Mouse (Mus musculus) retina, postnatal 7 days (tissue): ENCODE results near the gene Aak1.
A peak's percentile ranks its signal among the peaks of the same experiment; 100 is the strongest.

Experiments used
- DNase-seq: peaks from one replicate; pipeline ENCODE4 v3.0.0-alpha.2; 2012; ENCODE audit warnings: low read depth, low spot score

Aak1 gene

DNA sequence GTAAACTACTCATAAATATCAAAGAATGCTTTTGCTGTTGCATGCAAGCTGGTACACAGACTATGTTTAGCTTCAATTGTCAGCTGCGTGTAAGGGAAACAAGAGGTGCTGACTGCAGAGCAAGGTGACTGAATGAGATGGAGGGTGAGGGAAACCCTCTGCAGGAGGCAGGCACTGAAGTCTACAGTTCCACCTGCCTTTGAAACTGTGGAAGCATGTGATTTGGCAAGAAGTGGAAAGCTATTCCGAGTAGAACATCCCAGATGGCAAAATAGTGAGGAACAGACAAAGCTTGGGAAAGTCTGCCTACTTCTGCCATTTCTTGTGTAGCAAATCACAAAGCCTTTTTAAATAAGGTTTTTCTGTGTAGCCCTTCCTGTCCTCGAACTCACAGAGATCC is 106.4 kb downstream of the Aak1 start:
- DNase-seq: no peak

DNA sequence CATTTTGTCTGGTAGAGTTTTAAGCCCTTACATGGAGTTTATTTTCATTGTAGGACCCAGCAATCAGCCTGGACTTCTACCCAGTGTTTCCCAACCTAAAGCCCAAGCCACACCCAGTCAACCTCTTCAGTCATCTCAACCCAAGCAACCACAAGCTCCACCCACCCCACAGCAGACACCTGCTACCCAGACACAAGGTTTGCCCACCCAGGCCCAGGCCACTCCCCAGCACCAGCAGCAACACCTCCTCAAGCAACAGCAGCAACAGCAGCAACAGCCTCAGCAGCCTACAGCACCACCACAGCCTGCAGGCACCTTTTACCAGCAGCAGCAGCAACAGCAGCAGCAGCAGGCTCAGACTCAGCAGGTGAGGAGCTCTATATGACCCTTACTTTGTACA is 106.9 kb downstream of the Aak1 start:
- no peak for DNase-seq

DNA sequence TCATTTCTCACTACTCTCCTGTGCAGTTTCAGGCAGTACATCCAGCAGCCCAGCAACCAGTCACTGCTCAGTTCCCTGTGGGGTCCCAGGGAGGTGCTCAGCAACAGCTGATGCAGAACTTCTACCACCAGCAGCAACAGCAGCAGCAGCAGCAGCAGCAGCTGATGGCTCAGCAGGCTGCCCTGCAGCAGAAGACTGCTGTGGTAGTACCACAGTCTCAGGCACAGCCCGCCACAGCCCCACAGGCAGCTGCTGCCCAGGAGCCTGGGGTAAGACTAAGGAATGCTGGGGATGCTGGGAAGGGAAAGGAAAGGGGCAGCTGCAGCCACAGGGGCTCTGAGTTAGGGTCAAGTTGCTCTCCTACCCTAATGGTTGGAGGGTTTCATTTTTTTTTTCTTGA is 109.7 kb downstream of the Aak1 start:
- DNase-seq: no peak

DNA sequence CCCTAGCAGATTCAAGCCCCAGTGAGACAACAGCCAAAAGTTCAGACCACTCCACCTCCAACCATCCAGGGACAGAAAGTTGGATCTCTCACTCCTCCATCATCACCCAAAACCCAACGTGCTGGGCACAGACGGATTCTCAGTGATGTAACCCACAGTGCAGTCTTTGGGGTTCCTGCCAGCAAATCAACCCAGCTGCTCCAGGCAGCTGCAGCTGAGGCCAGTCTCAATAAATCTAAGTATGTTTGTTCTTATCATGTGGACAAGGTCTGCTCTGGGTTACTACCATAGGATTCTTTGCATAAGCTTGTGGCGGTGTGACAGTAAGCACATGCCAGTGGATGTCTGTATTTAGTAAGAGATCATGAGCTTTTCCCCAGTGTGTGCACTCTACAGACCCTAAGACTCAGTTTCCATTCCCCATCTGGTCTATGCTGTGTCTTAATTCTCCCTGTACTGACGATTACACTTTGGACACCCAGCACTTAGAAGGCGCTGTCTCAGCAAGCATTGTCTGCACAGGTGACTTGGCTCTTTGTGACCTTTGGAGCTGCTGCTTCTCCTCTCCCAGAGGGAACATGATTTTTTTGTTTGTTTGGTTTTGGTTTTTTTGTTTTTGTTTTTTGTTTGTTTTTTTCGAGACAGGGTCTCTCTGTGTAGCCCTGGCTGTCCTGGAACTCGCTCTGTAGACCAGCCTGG is 114.8 kb downstream of the Aak1 start:
- no peak for DNase-seq

DNA sequence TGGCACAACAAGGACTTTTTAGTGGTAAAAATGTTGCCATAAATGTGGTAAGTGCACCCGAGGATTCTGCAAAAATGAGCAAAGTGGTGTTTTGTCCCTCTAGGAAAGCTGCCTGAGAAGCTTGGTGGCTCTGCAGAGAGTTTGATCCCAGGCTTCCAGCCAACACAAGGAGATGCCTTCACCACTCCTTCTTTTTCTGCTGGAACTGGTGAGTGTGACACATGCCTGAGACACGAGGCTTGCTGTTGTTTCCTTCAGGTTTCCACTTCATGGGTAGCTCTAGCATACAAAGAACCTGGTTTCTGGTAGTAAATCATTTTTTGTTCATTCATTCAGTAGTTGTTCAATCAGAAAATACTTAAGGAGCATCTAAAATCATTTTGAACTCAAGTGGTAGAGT is 117.8 kb downstream of the Aak1 start:
- DNase-seq: no peak

DNA sequence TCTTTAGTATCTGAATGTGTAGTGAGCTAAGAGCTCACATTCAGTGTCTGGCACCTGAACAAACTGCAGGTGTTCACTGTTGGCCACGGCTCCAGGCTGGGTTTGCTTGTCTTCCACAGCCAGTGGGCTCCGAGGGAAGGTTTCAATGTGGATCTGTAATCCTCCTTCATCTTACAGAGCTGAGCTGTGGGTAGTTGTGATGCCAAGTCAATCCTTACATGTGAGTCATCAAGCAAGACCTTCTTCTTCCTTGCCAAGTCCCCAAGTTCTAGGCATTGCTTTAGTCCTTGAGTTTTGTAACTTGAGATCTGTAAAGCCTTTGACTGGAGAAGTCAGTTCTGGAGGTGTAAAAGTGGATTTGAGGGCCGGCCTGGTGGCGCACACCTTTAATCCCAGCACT is 124.6 kb downstream of the Aak1 start:
- DNase-seq: no peak

DNA sequence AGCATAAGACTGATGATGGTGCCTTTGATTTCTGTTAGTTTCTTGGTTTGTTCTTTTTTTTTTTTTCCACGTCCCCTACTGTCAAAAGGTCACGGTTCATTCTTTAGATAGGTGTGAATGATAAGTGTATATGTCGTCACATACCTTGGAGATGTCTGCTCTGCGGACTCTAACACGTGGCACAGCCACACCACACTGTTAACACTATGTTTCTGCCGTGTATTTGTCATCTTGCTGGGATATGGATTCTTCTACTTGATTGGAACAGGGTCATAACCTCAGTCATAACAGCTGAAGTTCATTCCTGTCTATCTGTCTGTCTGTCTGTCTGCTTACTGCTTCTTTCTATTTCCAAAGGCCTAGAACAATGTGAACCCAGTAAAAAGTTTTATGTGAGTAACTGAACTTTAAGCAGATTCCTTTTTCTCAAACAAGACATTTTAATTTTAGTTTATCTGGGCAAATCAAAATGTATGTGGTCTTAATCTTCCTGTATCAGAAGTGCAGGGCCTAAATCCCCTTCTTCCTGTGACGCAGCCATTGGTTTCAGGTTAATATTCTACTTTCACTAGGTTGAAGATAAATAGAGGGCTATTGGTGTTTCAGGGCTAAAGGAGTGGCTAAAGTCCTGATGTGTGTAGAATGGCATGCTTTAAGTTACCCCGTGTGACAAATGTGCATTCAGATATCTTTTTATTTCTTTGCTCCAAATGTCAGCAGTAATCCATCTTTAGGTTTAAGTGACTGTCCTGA is 129.0 kb downstream of the Aak1 start:
- no peak for DNase-seq

DNA sequence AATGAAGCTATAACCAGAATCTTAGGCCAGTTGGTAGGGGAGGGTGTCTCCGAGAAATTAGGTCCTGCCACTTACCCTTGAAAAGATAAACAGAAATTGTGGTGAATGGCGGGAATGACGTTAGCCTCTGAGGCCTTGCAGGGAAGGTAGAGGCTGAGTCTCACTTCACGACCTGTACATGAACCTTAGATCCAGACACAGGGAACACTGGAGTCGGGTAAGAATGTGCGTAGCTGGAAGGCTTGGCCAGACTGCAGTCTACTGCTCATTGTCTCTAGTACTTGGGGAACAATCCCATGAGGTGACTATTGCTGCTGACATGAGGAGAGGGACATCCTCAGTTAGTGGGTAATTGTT is 129.6 kb downstream of the Aak1 start:
- no peak for DNase-seq

DNA sequence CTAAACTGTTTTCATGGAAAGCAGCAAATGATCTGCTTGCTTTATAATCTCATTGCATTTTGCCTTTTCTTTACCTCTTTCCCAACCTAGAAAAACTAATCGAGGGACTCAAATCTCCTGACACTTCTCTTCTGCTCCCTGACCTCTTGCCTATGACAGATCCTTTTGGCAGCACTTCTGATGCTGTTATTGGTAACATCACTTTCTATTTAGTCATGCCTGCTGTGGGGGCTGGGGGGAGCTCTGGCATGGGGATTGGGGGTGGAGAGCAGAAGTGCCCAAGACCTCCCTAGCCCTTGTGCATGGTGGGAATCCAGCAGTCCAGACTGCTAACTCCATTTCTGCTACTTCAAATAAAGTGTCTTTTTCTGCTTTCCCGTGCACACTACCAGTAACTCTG is 131.9 kb downstream of the Aak1 start:
- DNase-seq: no peak

DNA sequence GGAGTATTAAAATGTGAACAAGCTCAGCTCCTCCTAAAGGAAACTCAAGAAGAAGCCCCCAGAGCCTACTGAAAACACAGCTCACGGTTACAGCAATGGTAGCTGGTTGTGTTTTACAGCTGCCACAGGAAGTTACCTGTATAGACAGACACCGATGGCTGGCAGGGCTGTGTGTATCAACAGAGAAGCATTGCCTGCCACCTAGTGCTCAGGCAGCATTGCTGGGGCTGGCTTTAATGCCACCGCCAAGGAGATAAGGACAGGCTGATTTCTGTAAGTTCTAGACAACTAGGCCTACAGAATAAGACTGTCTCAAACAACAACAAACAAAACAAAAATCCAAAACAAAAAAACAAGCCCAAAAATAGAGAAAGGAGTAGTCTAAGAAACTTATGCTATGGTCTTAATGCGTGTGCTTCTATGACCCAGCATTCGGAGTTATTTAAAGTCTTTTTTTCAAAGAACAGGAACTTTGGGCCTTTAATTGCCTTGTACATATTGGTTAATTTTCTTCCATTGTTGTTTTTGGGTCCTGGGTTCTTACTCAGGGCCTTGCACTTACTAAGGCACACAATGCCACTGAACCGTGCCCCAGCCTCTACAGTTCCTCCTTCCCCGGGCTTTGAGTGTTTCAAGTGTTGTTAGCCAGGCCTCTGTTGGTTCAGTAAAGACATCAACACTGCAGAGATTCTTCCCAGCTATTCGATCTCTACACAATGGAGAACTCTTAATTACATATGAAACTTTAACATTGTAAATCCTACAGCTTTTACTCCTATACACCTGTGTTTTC is 136.2 kb downstream of the Aak1 start:
- DNase-seq: no peak

DNA sequence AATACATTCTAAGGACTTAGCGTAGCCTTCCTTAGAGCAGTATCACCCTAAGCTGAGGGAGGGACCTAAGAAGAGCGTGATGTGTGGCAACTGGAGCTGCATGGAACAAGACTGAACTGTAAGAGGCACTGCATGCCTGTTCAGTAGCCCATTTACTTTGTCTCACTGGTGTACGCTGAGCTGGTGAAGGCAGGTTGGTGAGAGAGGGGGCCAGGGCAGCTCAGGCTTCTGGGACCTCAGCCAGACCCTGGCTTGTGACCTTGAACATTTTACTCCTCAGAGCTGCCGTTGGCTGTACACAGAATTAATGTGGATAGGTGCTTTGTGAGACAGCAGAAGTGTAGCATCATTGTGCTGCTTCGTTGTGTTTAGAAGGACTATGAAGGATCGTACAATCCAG is 140.3 kb downstream of the Aak1 start:
- DNase-seq: no peak

DNA sequence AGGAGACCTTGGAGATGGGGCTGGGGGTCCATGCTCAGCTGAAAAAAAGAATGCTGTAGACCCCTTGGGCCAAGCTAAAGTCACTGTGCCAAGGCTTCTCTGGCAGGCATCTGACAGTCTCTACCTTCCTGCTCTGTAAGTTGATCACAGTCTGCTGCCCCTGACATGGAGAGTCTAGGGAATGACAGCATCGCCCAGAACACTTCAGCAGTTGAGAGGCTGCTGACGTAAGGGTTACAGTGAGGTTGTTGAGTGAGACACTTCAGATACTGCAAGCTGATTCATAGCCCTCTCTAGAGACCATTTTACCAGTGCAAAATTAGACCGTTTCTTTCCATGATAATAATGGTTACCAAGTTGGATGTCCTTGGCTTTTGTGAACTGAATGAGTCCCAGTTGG is 141.7 kb downstream of the Aak1 start:
- DNase-seq: no peak

DNA sequence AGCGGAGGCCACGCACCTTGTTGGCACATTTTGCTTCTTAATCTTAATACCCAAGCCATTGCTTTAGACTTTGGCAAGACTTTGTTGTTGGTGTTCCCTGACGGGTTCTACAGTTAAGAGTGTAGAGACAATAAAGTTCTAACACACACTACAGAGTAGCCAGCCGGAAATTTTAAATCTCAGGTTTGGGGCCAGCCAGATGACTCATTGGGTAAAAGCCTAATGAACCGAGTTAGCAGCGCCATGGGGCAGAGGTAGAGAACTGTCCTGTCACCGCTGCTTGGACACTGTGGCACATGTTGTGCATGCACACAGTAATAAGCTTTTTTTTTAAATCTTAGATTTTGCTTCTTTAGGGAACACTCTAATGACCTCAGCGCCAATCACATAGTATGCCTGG is 143.0 kb downstream of the Aak1 start:
- no peak for DNase-seq

DNA sequence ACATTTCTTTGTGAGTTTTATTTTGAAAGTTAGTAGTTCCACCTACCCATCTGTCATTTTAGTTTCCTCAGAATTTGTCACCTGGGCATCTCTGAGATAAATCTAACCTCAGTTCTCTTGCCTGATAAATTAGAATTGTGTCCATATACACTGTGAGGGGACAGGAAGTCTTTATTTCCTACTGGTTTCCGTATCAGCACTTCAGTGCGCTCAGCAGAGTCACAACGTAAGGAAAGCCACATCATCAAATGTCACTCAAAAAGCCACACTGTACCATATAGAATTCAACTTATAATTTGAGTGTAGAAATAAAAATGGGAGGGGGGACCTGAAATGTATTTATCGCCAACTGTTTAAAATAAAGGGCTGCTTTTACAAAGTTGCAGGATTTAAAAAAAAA is 144.9 kb downstream of the Aak1 start:
- no peak for DNase-seq

DNA sequence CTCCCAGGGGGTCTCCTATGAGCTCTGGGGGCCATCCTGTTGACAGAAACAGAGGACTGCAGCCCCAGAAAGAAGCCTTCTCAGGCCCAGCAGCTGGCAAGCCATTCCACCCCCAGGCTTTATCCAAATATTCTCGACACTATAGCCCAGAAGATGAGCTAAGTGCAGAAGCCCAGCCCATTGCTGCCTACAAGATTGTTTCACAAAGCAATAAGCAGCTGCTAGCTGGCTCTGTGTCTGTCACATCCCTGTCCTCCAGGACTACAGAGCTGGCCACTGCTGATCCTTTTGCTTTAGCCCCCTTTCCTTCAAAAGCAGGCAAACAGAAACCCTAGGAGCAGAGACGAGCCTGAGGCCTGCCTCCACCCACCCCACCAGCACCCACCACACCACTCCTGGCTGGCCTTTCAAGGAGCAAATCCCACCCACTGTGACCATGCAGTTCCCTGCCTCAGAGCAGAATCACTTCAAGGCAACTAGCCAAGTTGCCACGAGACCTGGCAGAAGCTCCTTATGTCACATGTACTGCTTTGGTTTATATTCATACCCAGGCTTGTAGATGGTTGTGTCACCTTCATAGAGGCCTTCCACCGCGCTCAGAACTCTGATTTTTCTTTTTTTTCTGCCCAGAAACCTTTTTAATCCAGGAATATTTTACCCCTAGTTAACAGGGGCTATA is 147.5 kb downstream of the Aak1 start:
- no peak for DNase-seq

DNA sequence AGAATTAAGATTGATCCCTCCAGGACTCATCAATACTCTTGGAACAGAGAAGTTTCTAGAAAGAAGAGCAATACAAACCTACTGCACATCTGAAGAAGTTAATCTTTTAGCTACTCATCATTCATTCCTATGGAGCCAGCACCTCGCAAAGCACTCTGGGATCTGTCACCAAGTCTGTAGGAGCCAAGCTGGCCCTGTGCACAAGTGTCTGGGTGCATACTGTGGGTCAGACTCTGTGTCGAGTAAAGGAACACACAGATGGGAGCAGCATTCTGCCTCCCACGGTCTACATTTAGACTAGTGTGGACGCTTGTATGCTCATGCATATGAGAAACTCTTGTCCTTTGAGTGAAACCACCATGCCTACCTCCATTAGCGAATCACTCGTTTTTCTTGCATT is 148.0 kb downstream of the Aak1 start:
- no peak for DNase-seq

DNA sequence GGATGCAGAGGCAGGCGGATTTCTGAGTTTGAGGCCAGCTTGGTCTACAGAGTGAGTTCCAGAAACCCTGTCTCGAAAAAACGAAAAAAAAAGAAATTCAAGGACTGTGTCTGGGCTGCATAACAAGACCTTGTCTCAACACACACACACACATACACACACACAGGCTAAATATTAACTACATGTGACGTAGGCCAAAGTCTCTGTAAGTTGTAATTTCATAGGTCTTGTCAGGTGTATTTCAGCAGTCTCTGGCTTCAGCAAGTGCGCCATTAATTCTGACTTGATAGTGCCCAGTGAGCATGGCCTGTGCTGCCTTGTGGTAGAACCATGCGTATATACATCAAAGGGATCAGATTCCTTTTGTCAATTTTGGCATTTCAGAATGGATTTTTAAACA is 152.7 kb downstream of the Aak1 start:
- DNase-seq: no peak

DNA sequence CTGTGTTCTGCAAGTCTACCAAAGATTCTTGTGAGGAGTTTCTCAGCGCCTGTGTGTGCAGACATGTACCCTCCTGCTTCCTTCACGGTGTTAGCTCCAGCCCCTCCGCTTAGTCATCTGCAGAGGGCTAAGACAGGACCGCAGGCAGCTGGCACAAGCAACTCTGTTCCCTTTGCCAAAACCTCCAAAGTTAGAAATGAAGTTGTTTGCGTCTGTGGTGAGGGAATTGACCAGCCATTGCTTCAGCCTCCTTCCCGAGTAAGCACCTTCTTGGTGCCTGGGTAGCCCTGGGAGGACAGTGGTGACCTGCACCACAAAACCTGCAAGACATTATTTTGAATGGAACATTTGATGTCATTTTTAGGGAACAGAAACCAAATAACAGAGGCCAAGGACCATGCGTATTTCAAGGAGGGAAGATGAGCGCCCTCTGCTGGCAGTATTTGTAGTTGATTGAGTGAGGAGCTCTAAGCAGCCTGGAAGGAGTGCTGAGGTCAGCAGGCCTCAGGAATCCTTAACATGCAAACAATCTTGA is 153.3 kb downstream of the Aak1 start:
- DNase-seq: peak; percentile 73

DNA sequence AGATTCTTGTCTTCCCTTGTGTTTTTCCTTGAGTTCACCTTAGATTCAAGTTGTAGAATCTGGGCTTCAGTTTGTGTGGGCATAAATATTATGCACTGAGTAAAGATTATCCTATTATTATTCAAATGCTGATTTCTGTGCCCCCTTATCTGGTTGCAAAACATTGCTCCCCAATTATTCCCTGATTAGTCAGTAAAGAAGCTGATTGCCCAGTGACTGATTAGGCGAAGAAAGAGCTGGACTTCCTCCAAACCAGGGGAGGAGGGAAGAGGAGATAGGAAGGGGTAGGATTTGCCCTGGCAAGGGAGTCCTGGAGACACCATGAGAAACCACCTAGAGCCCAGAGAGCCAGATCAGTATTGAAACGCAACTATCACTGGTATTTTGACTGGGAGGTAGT is 154.8 kb downstream of the Aak1 start:
- DNase-seq: no peak

DNA sequence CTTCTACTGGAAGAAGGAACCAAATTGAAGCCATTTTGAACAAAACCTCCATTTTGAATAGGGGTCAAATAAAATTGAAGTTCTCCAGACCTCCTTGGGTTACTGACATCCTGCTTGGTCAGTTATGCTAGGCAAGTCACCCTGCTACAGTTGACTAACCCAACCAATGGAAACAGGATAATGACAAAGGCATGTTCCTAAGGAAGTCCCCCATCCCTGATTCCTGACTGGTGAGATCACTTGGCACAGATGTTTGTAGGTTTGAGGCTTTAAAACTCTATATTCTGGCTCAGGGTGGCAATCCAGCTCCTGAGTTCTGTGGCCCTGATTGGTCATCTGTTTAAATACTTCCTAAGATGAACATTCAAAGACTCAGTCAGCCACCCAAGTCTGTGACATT is 156.3 kb downstream of the Aak1 start:
- no peak for DNase-seq

DNA sequence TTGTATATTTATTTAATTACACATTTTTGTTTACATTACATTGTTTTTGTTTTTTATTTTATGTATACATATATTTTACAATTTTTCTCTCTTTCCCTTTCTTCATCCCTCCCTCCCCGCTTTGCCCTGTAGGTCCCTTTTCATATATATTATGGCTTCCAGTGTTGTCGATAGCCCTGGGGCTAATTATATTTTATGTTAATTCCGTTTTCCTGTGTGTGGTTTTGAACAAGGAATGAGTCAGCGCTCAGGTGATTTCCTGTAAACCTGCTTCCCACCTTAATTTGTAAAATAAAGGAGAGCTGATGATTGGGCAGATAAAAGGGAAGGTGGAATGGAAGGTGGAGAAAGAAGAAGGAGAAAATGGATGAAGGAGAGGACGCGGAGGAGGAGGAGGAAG is 159.6 kb downstream of the Aak1 start, which contains the start of gene Nfu1:
TSS of gene Nfu1 (plus strand) at position 350 of the 400 bp plus-strand sequence.
- DNase-seq: no peak
